Mouse (Mus musculus) retina, postnatal 1 day (tissue): Measurements from ENCODE around the gene Ehd1.
A peak's percentile ranks its signal among the peaks of the same experiment; 100 is the strongest.
"Not testable (repeated sequence)": the region's sequence is repeated elsewhere in the genome, so short reads cannot be mapped to it uniquely, and the experiment has no call there.

ENCODE experiments used
- DNase-seq: peaks from one replicate; pipeline ENCODE4 v3.0.0-alpha.2; 2012

Ehd1 gene

GRCm38 (mm10) chr19:6281122-6282020 lies 4.8 kb downstream of the Ehd1 start:
- no peak for DNase-seq

GRCm38 (mm10) chr19:6283001-6283400 lies 6.5 kb downstream of the Ehd1 start:
- DNase-seq: no peak

- DNase-seq: no peak
Measured at GRCm38 (mm10) chr19:6284502-6284901, 8.0 kb downstream of the Ehd1 start.

- no peak for DNase-seq
Measured at GRCm38 (mm10) chr19:6285226-6285625, 8.7 kb downstream of the Ehd1 start.

GRCm38 (mm10) chr19:6285632-6286433 lies 9.3 kb downstream of the Ehd1 start:
- DNase-seq: no peak

GRCm38 (mm10) chr19:6286434-6287401 lies 10.2 kb downstream of the Ehd1 start:
- DNase-seq: no peak

GRCm38 (mm10) chr19:6288236-6288894 lies 11.8 kb downstream of the Ehd1 start:
- no peak for DNase-seq

- DNase-seq: no peak
Measured at GRCm38 (mm10) chr19:6289696-6290238, 13.2 kb downstream of the Ehd1 start.

- not testable (repeated sequence) for DNase-seq
Measured at GRCm38 (mm10) chr19:6290720-6291116, 14.2 kb downstream of the Ehd1 start.

GRCm38 (mm10) chr19:6291117-6291781 lies 14.7 kb downstream of the Ehd1 start:
- no peak for DNase-seq

GRCm38 (mm10) chr19:6292262-6292661 lies 15.7 kb downstream of the Ehd1 start:
- DNase-seq: no peak

- DNase-seq: no peak
Measured at GRCm38 (mm10) chr19:6294301-6294700, 17.8 kb downstream of the Ehd1 start.

- DNase-seq: no peak
Measured at GRCm38 (mm10) chr19:6296551-6297210, 20.2 kb downstream of the Ehd1 start.

- no peak for DNase-seq
Measured at GRCm38 (mm10) chr19:6297641-6298040, 21.1 kb downstream of the Ehd1 start.

GRCm38 (mm10) chr19:6299003-6299402 lies 22.5 kb downstream of the Ehd1 start:
- DNase-seq: no peak

- DNase-seq: no peak
Measured at GRCm38 (mm10) chr19:6299450-6300267, 23.1 kb downstream of the Ehd1 start.

GRCm38 (mm10) chr19:6300402-6300841 lies 23.9 kb downstream of the Ehd1 start:
- DNase-seq: peak; percentile 28

- DNase-seq: no peak
Measured at GRCm38 (mm10) chr19:6302114-6302513, 25.6 kb downstream of the Ehd1 start.

- DNase-seq: no peak
Measured at GRCm38 (mm10) chr19:6302522-6302921, 26.0 kb downstream of the Ehd1 start.

GRCm38 (mm10) chr19:6303831-6304230 lies 27.3 kb downstream of the Ehd1 start:
- DNase-seq: no peak
